Mouse (Mus musculus): Measurements from ENCODE around the gene Gm5148.

DNA sequence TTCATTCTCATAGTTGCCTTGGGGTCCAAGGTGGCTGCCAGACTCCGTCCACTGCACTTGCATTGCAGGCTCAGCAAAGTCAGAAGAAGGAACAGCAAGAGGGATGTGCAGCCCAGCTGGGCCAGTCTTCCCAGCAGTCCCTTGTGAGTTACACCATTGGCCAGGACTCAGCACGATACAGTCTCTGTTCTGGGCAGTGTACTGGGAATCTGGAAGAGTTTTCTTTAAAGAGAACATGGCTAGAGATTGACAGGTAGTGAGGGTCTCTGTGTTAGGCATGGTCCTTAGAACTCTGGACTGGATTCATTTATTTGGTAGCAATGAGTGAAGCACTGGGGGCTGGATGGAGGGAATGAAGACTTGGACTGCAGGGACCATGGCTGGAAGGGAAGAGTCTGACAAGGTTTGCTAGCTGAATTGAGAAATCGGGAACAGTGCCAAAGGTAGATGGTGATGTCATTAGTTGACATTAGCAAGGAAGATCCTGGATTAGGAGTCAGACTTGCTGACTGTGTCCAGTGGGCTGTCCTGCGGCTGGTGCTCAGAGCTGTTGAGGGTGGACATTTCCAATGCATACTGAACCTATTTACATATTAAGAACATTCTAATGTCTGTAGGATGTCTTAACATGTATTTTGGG, 2.3 kb upstream of the Gm5148 start:
- TF ChIP-seq CTCF (IDR thresholded peaks at IDR 0.05; ENCODE audit: low read depth) (no peak), EP300 (IDR thresholded peaks at IDR 0.05; ENCODE audit: low read depth) (no peak)
